Mouse (Mus musculus) C2C12 (cell line): Measurements from ENCODE around the gene Olfr979.

ENCODE experiments used
- CTCF ChIP-seq: IDR thresholded peaks from one replicate; pipeline ENCODE4 v1.5.1; 2011; ENCODE audit not compliant: control insufficient read depth, insufficient read depth, insufficient read length
- FOSL1 ChIP-seq: IDR thresholded peaks from one replicate; pipeline ENCODE4 v1.8.0; 2011; ENCODE audit warnings: mild to moderate bottlenecking, low read length; ENCODE audit not compliant: poor library complexity, insufficient read depth, severe bottlenecking
- MYOG ChIP-seq: IDR thresholded peaks from one replicate; pipeline ENCODE4 v1.6.1; 2011; ENCODE audit not compliant: control insufficient read depth, insufficient read length; ENCODE audit errors: extremely low read depth
- USF1 ChIP-seq: IDR thresholded peaks from one replicate; pipeline ENCODE4 v1.6.1; 2011; ENCODE audit warnings: low read depth, mild to moderate bottlenecking, control low read depth, moderate library complexity

GRCm38 (mm10) chr9:39991813-39992212 is 11.5 kb downstream of the Olfr979 start, which contains the start of gene Olfr978:
- TF ChIP-seq USF1 (no peak), CTCF (no peak), FOSL1 (no peak), MYOG (no peak)
